ENCODE assay signal across 20 mouse cellular contexts in the genomic region with DNA sequence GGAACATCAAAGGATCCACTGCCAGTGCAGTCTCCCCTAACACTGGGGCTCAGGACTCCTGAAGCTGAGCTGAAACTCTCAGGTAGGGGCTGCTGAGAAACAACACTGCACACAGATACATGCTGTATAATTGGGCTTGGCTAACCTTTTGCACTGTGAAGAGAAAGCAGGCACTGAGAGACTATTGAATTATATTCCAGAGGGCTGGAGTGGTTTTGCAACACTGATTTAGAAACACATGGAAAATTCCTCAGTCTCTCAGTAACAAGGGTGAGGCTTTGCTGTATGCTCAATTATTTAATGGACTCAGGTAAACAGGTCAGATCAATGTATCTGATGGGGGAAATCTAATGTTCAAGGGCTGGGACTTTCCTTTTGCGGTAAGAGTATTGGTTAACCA.
"Had no signal": no experiment of that assay in that cellular context is flagged by ENCODE, and none has a peak within 500 bp of the region (broad histone marks: within the 10 kb centered on the region; RNA-seq: fewer than 3 reads in every experiment).

No protein-coding gene starts in this region.

- H3K9me3 ChIP-seq: liver, embryonic 13.5 days; liver, embryonic 15.5 days; lung, embryonic 15.5 days; midbrain, embryonic 10.5 days; midbrain, embryonic 12.5 days; neural tube, embryonic 13.5 days; neural tube, embryonic 15.5 days had no signal

- H3K4me3 ChIP-seq: liver, embryonic 13.5 days; liver, embryonic 15.5 days; lung, embryonic 15.5 days; midbrain, embryonic 10.5 days; midbrain, embryonic 12.5 days; myocyte; neural tube, embryonic 13.5 days; neural tube, embryonic 15.5 days had no signal

- H3K27ac ChIP-seq: liver, embryonic 13.5 days; liver, embryonic 15.5 days; lung, embryonic 15.5 days; midbrain, embryonic 10.5 days; midbrain, embryonic 12.5 days; neural tube, embryonic 13.5 days; neural tube, embryonic 15.5 days had no signal

- H3K9ac ChIP-seq: liver, embryonic 13.5 days; liver, embryonic 15.5 days; lung, embryonic 15.5 days; midbrain, embryonic 12.5 days; neural tube, embryonic 13.5 days; neural tube, embryonic 15.5 days had no signal

- H3K27me3 ChIP-seq: liver, embryonic 13.5 days; liver, embryonic 15.5 days; lung, embryonic 15.5 days; midbrain, embryonic 12.5 days; neural tube, embryonic 13.5 days; neural tube, embryonic 15.5 days had no signal

- DNase-seq: liver, embryonic 13.5 days; lung, postnatal 10 days; lung, postnatal 4 days; midbrain, embryonic 14.5 days; retina, postnatal 1 day; right cerebral cortex, adult 18-20 months; right cerebral cortex, postnatal 25 days; right cerebral cortex, postnatal 4 days; spleen, adult 18-20 months; thymus, adult 18-20 months; thymus, postnatal 25 days; thymus, postnatal 4 days had no signal

- H3K4me2 ChIP-seq: liver, embryonic 13.5 days; liver, embryonic 15.5 days; lung, embryonic 15.5 days; midbrain, embryonic 12.5 days; neural tube, embryonic 13.5 days; neural tube, embryonic 15.5 days had no signal

- H3K36me3 ChIP-seq: liver, embryonic 13.5 days; liver, embryonic 15.5 days; lung, embryonic 15.5 days; midbrain, embryonic 10.5 days; midbrain, embryonic 12.5 days; neural tube, embryonic 13.5 days; neural tube, embryonic 15.5 days had no signal

- H3K4me1 ChIP-seq: liver, embryonic 13.5 days; liver, embryonic 15.5 days; lung, embryonic 15.5 days; midbrain, embryonic 10.5 days; midbrain, embryonic 12.5 days had no signal

- ATAC-seq: midbrain, embryonic 16.5 days had no signal
